Mouse (Mus musculus): ENCODE data around the gene Cstl1. TPM values are rescaled to one million over a fixed set of nuclear protein-coding genes. Genes with fewer than 3 reads are reported as not detected.
"Not testable (repeated sequence)": the region's sequence is repeated elsewhere in the genome, so short reads cannot be mapped to it uniquely, and the experiment has no call there.

Gene Cstl1
- polyA plus RNA-seq, 1 experiment from 2014 or later = 0.25 TPM

DNA sequence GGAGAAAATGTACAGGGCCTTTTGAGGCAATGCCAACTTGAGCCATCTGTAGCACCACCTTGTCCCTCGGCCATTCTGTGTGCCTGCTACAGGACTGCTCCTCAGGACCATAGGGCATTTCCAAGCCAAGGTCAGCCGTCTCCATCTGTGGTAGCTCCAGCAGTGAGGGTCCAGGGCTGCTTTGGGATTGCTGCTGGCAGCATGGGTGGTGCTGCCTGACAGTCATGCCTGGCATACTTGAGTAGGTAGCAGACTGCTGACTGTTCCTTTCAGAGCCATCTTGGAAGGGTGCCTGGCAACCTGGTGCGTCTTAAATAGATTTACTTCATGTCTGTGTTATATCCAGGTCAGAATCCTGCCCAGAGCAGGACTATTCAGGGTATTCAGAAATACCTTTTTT is 7.2 kb upstream of the Cstl1 start:
- Histone ChIP-seq H3K27me3 (ENCODE audit: control insufficient read depth, insufficient read depth, low read length) (no peaks in the 10 kb centered on the region), H3K27ac (replicated peaks; ENCODE audit: low read depth, low read length) (no peak overlapping the region), H3K36me3 (ENCODE audit: control insufficient read depth, insufficient read depth, low read length) (no peaks in the 10 kb centered on the region), H3K9me3 (ENCODE audit: control insufficient read depth, low read length) (no peaks in the 10 kb centered on the region), H3K9ac (ENCODE audit: low read length) (no peak overlapping the region), H3K4me1 (ENCODE audit: control insufficient read depth, insufficient read depth, low read length) (no peaks in the 10 kb centered on the region), H3K4me2 (ENCODE audit: low read depth, severe bottlenecking) (no peak overlapping the region), H3K4me3 (ENCODE audit: low read depth, low read length) (no peak overlapping the region)
- 81% methylated on average over 3 of the region's 3 CpGs for WGBS
- no peak for ATAC-seq (ENCODE audit: insufficient number of reproducible peaks, low FRiP score, low TSS enrichment, low read depth)
- no peak for DNase-seq (ENCODE audit: low spot score)

DNA sequence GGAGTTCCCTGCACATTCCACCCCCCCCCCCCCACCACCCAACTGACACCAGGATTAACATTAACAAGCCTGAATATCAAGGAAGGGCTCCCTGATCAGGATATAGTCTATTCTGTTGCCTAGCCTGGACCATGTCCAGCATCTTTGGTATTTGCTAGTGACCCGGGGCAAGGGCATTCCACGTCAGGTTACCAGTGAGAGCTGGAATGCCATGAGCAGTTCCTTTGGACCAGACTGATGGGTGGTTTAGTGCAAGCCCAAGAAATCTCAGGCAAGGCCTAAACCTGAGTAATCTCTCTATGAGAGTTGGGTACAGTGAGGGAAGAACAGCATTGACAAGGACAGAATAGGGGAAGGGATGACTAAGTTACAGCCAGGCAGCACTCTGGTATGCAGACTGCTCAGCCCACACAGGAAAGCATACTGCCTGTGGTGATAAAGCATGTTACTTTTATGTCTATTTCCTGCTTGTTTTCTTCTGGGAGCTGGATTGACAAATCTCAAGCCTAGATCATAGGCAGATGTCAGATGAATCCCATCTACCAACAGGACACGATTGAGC is 6.2 kb upstream of the Cstl1 start:
- 81% methylated on average over 3 of the region's 3 CpGs for WGBS
- no peak for DNase-seq (ENCODE audit: low spot score)

DNA sequence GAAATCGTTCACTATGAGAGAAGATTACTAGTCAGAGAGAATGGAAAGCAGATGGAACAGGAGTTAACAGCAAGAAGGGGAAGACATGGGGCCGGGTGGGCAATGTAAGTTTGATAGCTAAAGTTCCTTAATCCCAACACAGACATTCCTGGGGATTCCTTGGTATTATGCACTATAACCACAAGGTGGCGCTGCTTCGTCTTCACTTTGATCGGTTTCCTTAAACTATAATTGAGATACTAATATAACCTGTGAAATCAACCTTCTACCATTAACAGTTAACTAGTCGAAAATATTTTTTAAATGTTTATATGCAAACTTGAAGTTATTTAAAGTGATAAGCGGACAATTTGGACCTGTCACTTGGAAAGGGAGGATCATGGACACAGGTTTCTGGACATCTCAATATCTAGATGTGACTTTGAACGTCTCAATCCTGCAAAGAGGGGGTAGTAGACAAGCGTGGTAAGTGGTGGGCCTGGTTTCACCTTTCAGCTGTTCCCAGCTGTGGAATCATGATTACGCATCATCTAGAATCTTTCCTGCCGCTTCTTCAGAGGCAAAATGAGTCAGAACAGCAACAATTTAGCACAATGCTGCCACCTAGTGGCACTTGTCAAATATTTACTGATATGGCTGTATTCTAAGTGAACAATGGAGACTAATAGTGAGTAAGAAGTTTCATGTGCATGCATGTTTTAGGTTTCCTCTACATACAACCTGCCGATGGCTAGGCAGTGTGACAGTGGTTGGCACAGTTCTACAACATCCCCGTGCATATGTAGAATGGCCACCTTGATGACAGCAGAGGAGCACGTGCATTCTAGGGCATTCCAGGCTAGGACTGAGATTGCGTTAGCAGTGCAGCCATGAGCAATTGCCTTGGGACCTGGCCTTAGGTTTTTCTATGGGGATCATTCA is 2.0 kb downstream of the Cstl1 start:
- DNase-seq (ENCODE audit: low spot score) = peak; percentile 75
- 19% methylated on average over 15 of the region's 15 CpGs for WGBS
- Histone ChIP-seq H3K9ac (ENCODE audit: low read length) (no peak overlapping the region), H3K4me2 (ENCODE audit: low read depth, severe bottlenecking) (no peak overlapping the region), H3K4me1 (ENCODE audit: control insufficient read depth, insufficient read depth, low read length) (no peaks in the 10 kb centered on the region), H3K27me3 (ENCODE audit: control insufficient read depth, insufficient read depth, low read length) (no peaks in the 10 kb centered on the region), H3K4me3 (ENCODE audit: low read depth, low read length) (no peak overlapping the region), H3K9me3 (ENCODE audit: control insufficient read depth, low read length) (no peaks in the 10 kb centered on the region), H3K27ac (replicated peaks; ENCODE audit: low read depth, low read length) (no peak overlapping the region), H3K36me3 (ENCODE audit: control insufficient read depth, insufficient read depth, low read length) (no peaks in the 10 kb centered on the region)
- peak; percentile 66; the same call in 1 of the 2 replicates for ATAC-seq (ENCODE audit: insufficient number of reproducible peaks, low FRiP score, low TSS enrichment, low read depth)

More for the DNA sequence above, 6.2 kb upstream of the Cstl1 start:
- Histone ChIP-seq H3K4me3 (ENCODE audit: low read depth, low read length) (no peak overlapping the region), H3K27me3 (ENCODE audit: control insufficient read depth, insufficient read depth, low read length) (no peaks in the 10 kb centered on the region), H3K27ac (replicated peaks; ENCODE audit: low read depth, low read length) (no peak overlapping the region), H3K4me1 (ENCODE audit: control insufficient read depth, insufficient read depth, low read length) (no peaks in the 10 kb centered on the region), H3K4me2 (ENCODE audit: low read depth, severe bottlenecking) (no peak overlapping the region), H3K9ac (ENCODE audit: low read length) (no peak overlapping the region), H3K36me3 (ENCODE audit: control insufficient read depth, insufficient read depth, low read length) (no peaks in the 10 kb centered on the region), H3K9me3 (ENCODE audit: control insufficient read depth, low read length) (no peaks in the 10 kb centered on the region)
- ATAC-seq (ENCODE audit: insufficient number of reproducible peaks, low FRiP score, low TSS enrichment, low read depth) = no peak

DNA sequence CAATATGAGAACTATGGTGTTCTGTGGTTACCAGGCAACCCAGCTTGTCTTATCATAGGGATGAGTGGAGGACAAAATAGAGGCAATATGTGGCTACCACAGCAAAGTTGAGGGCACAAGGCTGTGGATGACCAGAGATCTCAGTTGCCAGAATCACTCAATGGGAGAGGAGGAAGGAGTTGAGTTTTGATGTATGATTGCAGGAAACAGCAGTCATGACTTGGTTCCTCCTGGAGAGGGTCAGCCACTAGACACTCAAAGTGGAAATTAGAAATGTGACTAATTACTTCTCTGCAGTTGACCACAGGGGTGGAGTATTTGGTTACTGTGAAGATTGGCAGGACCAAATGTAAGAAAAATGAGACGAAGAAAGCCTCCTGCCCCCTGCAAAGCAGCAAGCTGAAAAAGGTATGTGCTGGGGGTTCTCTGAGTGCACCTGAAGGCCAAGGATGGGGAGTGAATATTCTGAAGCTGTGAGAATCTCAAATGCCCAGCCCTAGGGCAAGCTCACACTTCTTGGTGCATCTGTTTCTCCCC is 4.2 kb downstream of the Cstl1 start:
- Histone ChIP-seq H3K9me3 (ENCODE audit: control insufficient read depth, low read length) (no peaks in the 10 kb centered on the region), H3K4me3 (ENCODE audit: low read depth, low read length) (no peak overlapping the region), H3K9ac (ENCODE audit: low read length) (no peak overlapping the region), H3K36me3 (ENCODE audit: control insufficient read depth, insufficient read depth, low read length) (no peaks in the 10 kb centered on the region), H3K27ac (replicated peaks; ENCODE audit: low read depth, low read length) (no peak overlapping the region), H3K4me1 (ENCODE audit: control insufficient read depth, insufficient read depth, low read length) (no peaks in the 10 kb centered on the region), H3K27me3 (ENCODE audit: control insufficient read depth, insufficient read depth, low read length) (no peaks in the 10 kb centered on the region), H3K4me2 (ENCODE audit: low read depth, severe bottlenecking) (no peak overlapping the region)
- 76% methylated on average over 1 of the region's 1 CpGs for WGBS
- ATAC-seq (ENCODE audit: insufficient number of reproducible peaks, low FRiP score, low TSS enrichment, low read depth) (no peak), DNase-seq (ENCODE audit: low spot score) (no peak)

DNA sequence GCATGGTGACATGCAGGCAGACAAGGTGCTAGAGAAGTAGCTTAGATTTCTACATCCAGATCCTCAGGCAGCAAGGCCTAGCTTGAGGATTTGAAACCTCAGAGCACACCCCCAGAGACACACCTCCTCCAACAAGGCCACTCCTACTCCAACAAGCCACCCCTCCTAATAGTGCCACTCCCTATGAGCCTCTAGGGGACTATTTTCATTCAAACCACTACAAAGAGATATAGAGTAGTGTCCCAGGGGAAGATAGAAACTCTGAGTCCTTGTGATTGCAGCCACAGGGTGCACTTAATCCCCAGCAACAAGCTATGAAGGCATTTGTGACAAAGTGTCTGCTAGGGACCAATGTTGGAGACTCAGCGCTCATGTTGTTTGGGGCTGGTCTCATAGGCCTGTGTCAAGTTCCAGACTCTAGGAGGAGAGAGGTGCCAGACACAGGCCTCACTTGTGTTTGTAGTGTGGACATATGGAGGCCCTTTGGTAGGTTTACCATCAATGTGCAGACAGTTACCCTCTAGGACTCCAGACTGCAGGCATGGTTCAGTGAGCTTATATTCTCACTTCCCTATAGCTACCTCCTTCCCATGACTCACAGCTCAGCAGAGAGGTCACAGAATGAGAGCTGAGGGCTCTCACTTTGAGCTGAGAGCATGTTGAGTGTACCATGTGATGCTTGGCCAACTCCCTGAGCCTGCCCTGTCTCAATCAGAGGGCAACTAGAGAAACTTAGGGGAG is 13.7 kb downstream of the Cstl1 start:
- no peaks in the 10 kb centered on the region for H3K4me1 ChIP-seq (ENCODE audit: control insufficient read depth, insufficient read depth, low read length)
- no peak overlapping the region for H3K4me3 ChIP-seq (ENCODE audit: low read depth, low read length)
- no peaks in the 10 kb centered on the region for H3K36me3 ChIP-seq (ENCODE audit: control insufficient read depth, insufficient read depth, low read length)
- no peaks in the 10 kb centered on the region for H3K9me3 ChIP-seq (ENCODE audit: control insufficient read depth, low read length)
- WGBS = 88% methylated on average over 1 of the region's 1 CpGs
- no peak overlapping the region for H3K9ac ChIP-seq (ENCODE audit: low read length)
- H3K27ac ChIP-seq (replicated peaks; ENCODE audit: low read depth, low read length) = no peak overlapping the region
- ATAC-seq (ENCODE audit: insufficient number of reproducible peaks, low FRiP score, low TSS enrichment, low read depth) (no peak), DNase-seq (ENCODE audit: low spot score) (no peak)
- no peaks in the 10 kb centered on the region for H3K27me3 ChIP-seq (ENCODE audit: control insufficient read depth, insufficient read depth, low read length)
- H3K4me2 ChIP-seq (ENCODE audit: low read depth, severe bottlenecking) = no peak overlapping the region

DNA sequence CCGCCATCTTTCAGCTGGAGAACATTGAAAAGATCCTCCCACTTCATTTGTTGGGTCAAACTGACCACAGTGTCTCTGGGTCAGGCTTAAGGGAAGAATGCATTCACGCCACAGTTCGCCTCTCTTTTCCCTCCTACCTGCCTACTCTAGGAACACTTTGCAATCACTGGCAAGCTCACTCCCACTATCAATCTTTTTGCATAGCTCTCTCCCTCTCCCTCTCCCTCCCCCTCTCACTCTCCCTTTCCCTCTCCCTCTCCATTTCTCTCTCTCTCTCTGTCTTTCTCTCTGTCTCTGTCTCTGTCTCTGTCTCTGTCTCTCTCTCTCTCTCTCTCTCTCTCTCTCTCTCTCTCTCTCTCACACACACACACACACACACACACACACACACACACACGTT is 21.2 kb downstream of the Cstl1 start, which contains the start of gene Cst11:
Cst11 (minus strand) TSS at position 101 of the 400 bp plus-strand sequence.
- not testable (repeated sequence) for H3K4me3 ChIP-seq (ENCODE audit: low read depth, low read length); H3K4me2 ChIP-seq (ENCODE audit: low read depth, severe bottlenecking); H3K27ac ChIP-seq (replicated peaks; ENCODE audit: low read depth, low read length); H3K36me3 ChIP-seq (ENCODE audit: control insufficient read depth, insufficient read depth, low read length); H3K9ac ChIP-seq (ENCODE audit: low read length); H3K4me1 ChIP-seq (ENCODE audit: control insufficient read depth, insufficient read depth, low read length); H3K27me3 ChIP-seq (ENCODE audit: control insufficient read depth, insufficient read depth, low read length); H3K9me3 ChIP-seq (ENCODE audit: control insufficient read depth, low read length); DNase-seq (ENCODE audit: low spot score); ATAC-seq (ENCODE audit: insufficient number of reproducible peaks, low FRiP score, low TSS enrichment, low read depth)
- 88% methylated on average over 4 of the region's 4 CpGs for WGBS

DNA sequence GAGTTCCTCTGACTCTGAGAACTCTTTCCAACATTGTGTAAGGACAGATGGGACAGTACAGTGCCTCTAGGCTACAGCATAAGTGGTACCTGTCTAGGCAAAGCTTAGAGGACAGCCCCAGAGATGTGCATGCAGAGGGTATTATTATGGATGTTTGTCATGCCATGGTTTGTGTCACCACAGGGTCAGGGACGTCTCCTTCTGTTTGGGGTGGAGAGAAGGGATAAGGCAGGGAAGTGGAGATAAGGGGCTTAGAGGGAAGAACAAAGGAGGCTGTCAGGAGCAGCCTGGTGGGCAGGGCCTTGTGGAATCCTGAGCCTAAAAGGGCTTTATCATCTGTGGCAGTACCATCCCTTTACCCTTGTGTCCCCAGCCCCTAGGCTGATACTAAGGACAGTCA is 31.6 kb downstream of the Cstl1 start, which contains the start of gene 8030411F24Rik:
8030411F24Rik (plus strand) TSS at position 301 of the 400 bp plus-strand sequence.
- no peaks in the 10 kb centered on the region for H3K9me3 ChIP-seq (ENCODE audit: control insufficient read depth, low read length)
- WGBS = 22% methylated on average over 1 of the region's 1 CpGs
- no peak for DNase-seq (ENCODE audit: low spot score)
- H3K4me1 ChIP-seq (ENCODE audit: control insufficient read depth, insufficient read depth, low read length) = no peaks in the 10 kb centered on the region
- no peak within 1 kb of the TSS for H3K4me3 ChIP-seq (ENCODE audit: low read depth, low read length)
- ATAC-seq (ENCODE audit: insufficient number of reproducible peaks, low FRiP score, low TSS enrichment, low read depth) = no peak; the same call in 1 of the 2 replicates
- H3K4me2 ChIP-seq (ENCODE audit: low read depth, severe bottlenecking) = no peak within 1 kb of the TSS
- no peak within 1 kb of the TSS for H3K9ac ChIP-seq (ENCODE audit: low read length)
- no peaks in the 10 kb centered on the region for H3K27me3 ChIP-seq (ENCODE audit: control insufficient read depth, insufficient read depth, low read length)
- no peaks in the 10 kb centered on the region for H3K36me3 ChIP-seq (ENCODE audit: control insufficient read depth, insufficient read depth, low read length)
- H3K27ac ChIP-seq (replicated peaks; ENCODE audit: low read depth, low read length) = no peak within 1 kb of the TSS

DNA sequence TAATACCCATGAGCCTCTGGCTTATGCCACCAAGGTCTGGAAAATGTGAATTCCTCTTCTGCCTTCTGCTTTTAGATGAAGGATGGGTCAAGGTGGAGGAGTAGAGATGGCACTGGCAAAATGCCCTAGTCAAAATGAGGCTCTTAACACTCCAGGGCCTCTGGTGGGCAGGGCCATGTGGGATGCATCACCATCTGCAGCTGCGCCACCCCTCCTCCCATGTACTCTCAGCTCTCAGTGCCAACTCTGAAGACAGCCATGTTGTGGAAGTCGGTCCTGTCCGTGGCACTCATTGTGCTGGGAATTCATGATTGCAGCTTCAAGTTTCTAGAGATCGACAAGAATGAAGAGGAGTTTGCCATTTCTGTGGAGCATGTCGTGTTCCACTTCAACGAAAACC is 39.0 kb downstream of the Cstl1 start, which contains the start of gene Cst12:
Cst12 (plus strand) TSS at position 220 of the 400 bp plus-strand sequence.
- Histone ChIP-seq H3K27me3 (ENCODE audit: control insufficient read depth, insufficient read depth, low read length) (no peaks in the 10 kb centered on the region), H3K36me3 (ENCODE audit: control insufficient read depth, insufficient read depth, low read length) (no peaks in the 10 kb centered on the region), H3K4me3 (ENCODE audit: low read depth, low read length) (no peak within 1 kb of the TSS), H3K27ac (replicated peaks; ENCODE audit: low read depth, low read length) (no peak within 1 kb of the TSS), H3K9me3 (ENCODE audit: control insufficient read depth, low read length) (no peaks in the 10 kb centered on the region), H3K4me2 (ENCODE audit: low read depth, severe bottlenecking) (no peak within 1 kb of the TSS), H3K4me1 (ENCODE audit: control insufficient read depth, insufficient read depth, low read length) (no peaks in the 10 kb centered on the region), H3K9ac (ENCODE audit: low read length) (no peak within 1 kb of the TSS)
- ATAC-seq (ENCODE audit: insufficient number of reproducible peaks, low FRiP score, low TSS enrichment, low read depth) = no peak
- 90% methylated on average over 6 of the region's 6 CpGs for WGBS
- DNase-seq (ENCODE audit: low spot score) = no peak

Measured in limb, embryonic 11.5 days (tissue).